Mouse (Mus musculus): ENCODE results near the gene Gm20831. TPM values are rescaled to one million over a fixed set of nuclear protein-coding genes. Genes with fewer than 3 reads are reported as not detected.
"Not testable (repeated sequence)": the region's sequence is repeated elsewhere in the genome, so short reads cannot be mapped to it uniquely, and the experiment has no call there.

Gene Gm20831
- polyA plus RNA-seq (2015; fragmentation: Nextera tagmentation; extraction: Ambion mirVana): not detected in 2 replicates

DNA sequence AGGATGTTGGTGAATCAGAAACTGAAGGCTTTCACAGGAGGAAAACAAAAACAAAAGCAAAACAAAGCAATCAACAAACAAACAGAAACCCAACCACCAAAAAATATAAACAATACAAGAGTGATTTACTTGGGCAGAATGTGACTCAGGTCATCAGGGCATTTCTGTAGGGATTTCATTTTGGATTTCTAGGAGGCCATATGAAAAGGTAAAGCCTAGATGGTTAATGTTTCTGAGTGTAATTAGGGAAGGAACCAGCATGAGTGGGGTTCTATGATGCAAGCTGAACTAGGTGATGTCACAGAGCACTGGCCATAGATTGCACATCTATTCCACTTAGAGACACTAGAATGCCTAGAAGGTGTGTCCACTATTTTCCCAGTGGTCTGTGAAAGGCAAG is at the start of gene Gm20831, which contains the start of gene Gm20772:
Gm20831 (plus strand) TSS at position 301 of the 400 bp plus-strand sequence.
Gm20772 (plus strand) TSS at position 301 of the 400 bp plus-strand sequence.
- not testable (repeated sequence) for H3K4me3 ChIP-seq (ENCODE audit: low read depth, low read length); DNase-seq; ATAC-seq

GRCm38 (mm10) chrY:17846166-17846565 is 28.4 kb upstream of the Gm20831 start, which contains the start of gene Gm21904:
Gm21904 (minus strand) TSS chrY:17846266.
- not testable (repeated sequence) for H3K9me3 ChIP-seq (ENCODE audit: low read length); H3K27ac ChIP-seq (ENCODE audit: low read depth); H3K4me3 ChIP-seq (ENCODE audit: low read depth, low read length); H3K9ac ChIP-seq (replicated peaks); ATAC-seq; H3K4me1 ChIP-seq (ENCODE audit: insufficient read depth); H3K4me2 ChIP-seq (ENCODE audit: low read depth, low read length); DNase-seq; H3K27me3 ChIP-seq (ENCODE audit: insufficient read depth, low read length); H3K36me3 ChIP-seq (replicated peaks; ENCODE audit: insufficient read depth, low read length)
- no CpG with 5 or more reads among the region's 3 CpGs for WGBS (ENCODE audit: insufficient replicate concordance)

More for the DNA sequence above, at the start of gene Gm20831, which contains the start of gene Gm20772:
- not testable (repeated sequence) for H3K27ac ChIP-seq (ENCODE audit: low read depth); H3K9ac ChIP-seq (replicated peaks); H3K4me1 ChIP-seq (ENCODE audit: insufficient read depth); H3K36me3 ChIP-seq (replicated peaks; ENCODE audit: insufficient read depth, low read length); H3K9me3 ChIP-seq (ENCODE audit: low read length); H3K27me3 ChIP-seq (ENCODE audit: insufficient read depth, low read length); H3K4me2 ChIP-seq (ENCODE audit: low read depth, low read length)

GRCm38 (mm10) chrY:17937230-17937629 is 62.7 kb downstream of the Gm20831 start, which contains the start of gene Srsy:
Srsy (minus strand) TSS chrY:17937330.
- H3K36me3 ChIP-seq (replicated peaks; ENCODE audit: insufficient read depth, low read length); H3K27ac ChIP-seq (ENCODE audit: low read depth); H3K4me1 ChIP-seq (ENCODE audit: insufficient read depth); H3K4me2 ChIP-seq (ENCODE audit: low read depth, low read length); H3K4me3 ChIP-seq (ENCODE audit: low read depth, low read length); DNase-seq; H3K9ac ChIP-seq (replicated peaks); H3K27me3 ChIP-seq (ENCODE audit: insufficient read depth, low read length); ATAC-seq; H3K9me3 ChIP-seq (ENCODE audit: low read length): not testable (repeated sequence)
- no CpG with 5 or more reads among the region's 1 CpGs for WGBS (ENCODE audit: insufficient replicate concordance)

Other genes starting within 250 kb of the Gm20831 start
- gene Gm21904, start 28.5 kb upstream of the Gm20831 start, polyA plus RNA-seq (2015; fragmentation: Nextera tagmentation; extraction: Ambion mirVana): not detected in 2 replicates
- not detected in 2 replicates for gene Gm20772, start within 50 bp of the Gm20831 start, polyA plus RNA-seq (2015; fragmentation: Nextera tagmentation; extraction: Ambion mirVana)
- gene Srsy, start 62.6 kb downstream of the Gm20831 start, polyA plus RNA-seq (2015; fragmentation: Nextera tagmentation; extraction: Ambion mirVana): not detected in 2 replicates
- not detected in 2 replicates for gene Gm21764, start 187.1 kb downstream of the Gm20831 start, polyA plus RNA-seq (2015; fragmentation: Nextera tagmentation; extraction: Ambion mirVana)
- gene Ssty1, start 214.4 kb downstream of the Gm20831 start, polyA plus RNA-seq (2015; fragmentation: Nextera tagmentation; extraction: Ambion mirVana): not detected in 2 replicates